In the genomic region with DNA sequence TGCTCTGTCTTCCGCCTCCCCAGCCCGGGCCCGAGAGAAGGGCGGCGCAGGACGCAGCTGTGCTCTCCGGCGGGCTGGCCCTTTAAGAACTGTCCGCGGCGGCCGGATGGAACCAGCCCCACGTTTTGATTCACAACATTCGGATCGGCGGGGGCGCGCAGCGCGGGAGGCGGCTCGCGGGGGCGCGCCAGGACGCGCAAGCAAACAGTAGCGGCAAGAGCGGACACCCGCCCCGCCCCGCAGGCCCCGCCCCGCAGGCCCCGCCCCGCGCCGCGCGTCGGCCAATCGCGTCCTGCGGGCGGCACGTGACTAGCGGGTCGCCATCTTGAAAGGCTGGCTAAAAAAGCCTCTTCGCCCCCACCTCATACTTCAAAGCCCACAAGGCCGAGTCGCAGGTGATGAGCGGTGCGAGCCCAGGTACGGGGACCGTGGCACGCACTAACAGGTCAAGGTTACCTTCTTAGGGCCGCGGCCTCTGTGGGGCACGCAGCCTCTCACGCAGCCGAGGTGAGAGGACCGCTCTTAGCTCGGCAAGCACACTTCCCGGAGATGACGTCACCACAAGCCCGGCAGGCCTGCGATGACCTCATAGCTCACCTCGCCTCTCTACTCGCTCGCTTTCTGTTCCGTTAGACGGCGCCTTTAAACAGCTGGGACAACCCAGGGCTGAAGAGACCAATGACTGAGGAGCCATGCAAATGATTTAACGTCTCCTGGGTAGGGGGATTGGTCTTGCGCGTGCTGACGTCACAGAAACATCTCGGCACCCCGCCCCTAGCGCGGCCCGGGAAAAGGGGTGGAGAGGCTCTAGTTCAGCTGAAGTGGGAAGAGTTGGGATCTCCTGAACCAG, we compare ENCODE assay signal across 8 mouse cellular contexts. TPM values are rescaled to one million over a fixed set of nuclear protein-coding genes. Genes with fewer than 3 reads are reported as not detected.
DNase-seq lines count a peak whose midpoint lies in the region; ATAC-seq lines count a peak whose summit lies in the region.

No protein-coding gene starts in this region.

- H3K27ac ChIP-seq in forebrain, embryonic 10.5 days = peak overlapping the region; percentile 100
- H3K27ac ChIP-seq in heart, embryonic 15.5 days = peak overlapping the region; percentile 98
- peak overlapping the region; percentile 96 for H3K27ac ChIP-seq in liver, embryonic 15.5 days (replicated peaks)
- H3K27ac ChIP-seq in neural tube, embryonic 12.5 days = peak overlapping the region; percentile 91

- peak overlapping the region; percentile 93 for H3K4me3 ChIP-seq in forebrain, embryonic 10.5 days
- peak overlapping the region; percentile 91 for H3K4me3 ChIP-seq in heart, embryonic 15.5 days
- peak overlapping the region; percentile 94 for H3K4me3 ChIP-seq in liver, embryonic 15.5 days (replicated peaks)
- H3K4me3 ChIP-seq in neural tube, embryonic 12.5 days = peak overlapping the region; percentile 83

- H3K9me3 ChIP-seq in forebrain, embryonic 10.5 days = no peaks in the 10 kb centered on the region
- no peaks in the 10 kb centered on the region for H3K9me3 ChIP-seq in heart, embryonic 15.5 days (replicated peaks)
- no peaks in the 10 kb centered on the region for H3K9me3 ChIP-seq in liver, embryonic 15.5 days (replicated peaks)
- no peaks in the 10 kb centered on the region for H3K9me3 ChIP-seq in neural tube, embryonic 12.5 days

- peak; percentile 88 for ATAC-seq in heart, embryonic 15.5 days (replicated peaks; ENCODE audit: insufficient number of reproducible peaks, insufficient read depth, low FRiP score, low read depth)
- ATAC-seq in liver, embryonic 15.5 days (ENCODE audit: insufficient read depth) = peak; percentile 82
- ATAC-seq in neural tube, embryonic 12.5 days (ENCODE audit: low FRiP score, low read depth) = peak; percentile 90

- H3K36me3 ChIP-seq in forebrain, embryonic 10.5 days (replicated peaks) = peaks cover 37% of the 10 kb centered on the region
- peaks cover 14% of the 10 kb centered on the region for H3K36me3 ChIP-seq in heart, embryonic 15.5 days
- H3K36me3 ChIP-seq in liver, embryonic 15.5 days (replicated peaks) = peaks cover 16% of the 10 kb centered on the region
- H3K36me3 ChIP-seq in neural tube, embryonic 12.5 days = peaks cover 20% of the 10 kb centered on the region

- DNase-seq in CD8-positive naive resting alpha-beta T cell, adult 2 months (ENCODE audit: low read depth in 2 of 2, low spot score in 2 of 2) = peak; percentile 96 to 98
- DNase-seq in c-Kit-positive CD71-negative TER-119-negative erythroid progenitor cells, embryonic 14.5 days (ENCODE audit: low read depth) = peak; percentile 90
- DNase-seq in forebrain, embryonic 10.5 days (ENCODE audit: extremely low spot score, low spot score) = peak; percentile 96
- peak; percentile 98 to 99 for DNase-seq in kidney, postnatal 25 days
- DNase-seq in telencephalon, adult 2 months (ENCODE audit: low read depth, low spot score) = peak; percentile 96

- H3K27me3 ChIP-seq in forebrain, embryonic 10.5 days (ENCODE audit: poor library complexity, severe bottlenecking) = no peaks in the 10 kb centered on the region
- H3K27me3 ChIP-seq in heart, embryonic 15.5 days = no peaks in the 10 kb centered on the region
- H3K27me3 ChIP-seq in liver, embryonic 15.5 days = no peaks in the 10 kb centered on the region
- no peaks in the 10 kb centered on the region for H3K27me3 ChIP-seq in neural tube, embryonic 12.5 days (replicated peaks)

- peaks cover 55% of the 10 kb centered on the region for H3K4me1 ChIP-seq in forebrain, embryonic 10.5 days
- H3K4me1 ChIP-seq in heart, embryonic 15.5 days (replicated peaks) = peaks cover 61% of the 10 kb centered on the region
- H3K4me1 ChIP-seq in liver, embryonic 15.5 days (replicated peaks) = peaks cover 84% of the 10 kb centered on the region
- peaks cover 42% of the 10 kb centered on the region for H3K4me1 ChIP-seq in neural tube, embryonic 12.5 days

- H3K4me2 ChIP-seq in heart, embryonic 15.5 days = peak overlapping the region; percentile 75
- peak overlapping the region; percentile 94 for H3K4me2 ChIP-seq in liver, embryonic 15.5 days
- peak overlapping the region; percentile 80 for H3K4me2 ChIP-seq in neural tube, embryonic 12.5 days (replicated peaks)

- H3K9ac ChIP-seq in heart, embryonic 15.5 days = peak overlapping the region; percentile 94
- H3K9ac ChIP-seq in liver, embryonic 15.5 days = peak overlapping the region; percentile 92
- H3K9ac ChIP-seq in neural tube, embryonic 12.5 days = peak overlapping the region; percentile 96

- WGBS in forebrain, embryonic 10.5 days = under 1% methylated on average over 81 of the region's 82 CpGs
- WGBS in heart, embryonic 15.5 days = under 1% methylated on average over 82 of the region's 82 CpGs
- under 1% methylated on average over 82 of the region's 82 CpGs for WGBS in liver, embryonic 15.5 days (ENCODE audit: insufficient replicate concordance)
- WGBS in neural tube, embryonic 12.5 days = under 1% methylated on average over 81 of the region's 82 CpGs

RNA-seq across cellular contexts. Expression of a gene that starts 5.9 kb away (rescaled TPM):
- 88.6 and 106 TPM in 2 replicates for polyA plus RNA-seq in forebrain, embryonic 10.5 days (2016; fragmentation: Nextera tagmentation; extraction: Ambion mirVana)
- polyA plus RNA-seq in heart, embryonic 15.5 days (2015; fragmentation: Nextera tagmentation; extraction: Ambion mirVana) = 48.8 and 52.9 TPM in 2 replicates
- 24.9 and 31.3 TPM in 2 replicates for polyA plus RNA-seq in liver, embryonic 15.5 days (2015; fragmentation: Nextera tagmentation; extraction: Ambion mirVana)
- 105 and 116 TPM in 2 replicates for polyA plus RNA-seq in neural tube, embryonic 12.5 days (2016; fragmentation: Nextera tagmentation; extraction: Ambion mirVana)

RNA-seq across cellular contexts. Expression of a gene that starts 13.5 kb away (rescaled TPM):
- polyA plus RNA-seq in forebrain, embryonic 10.5 days (2016; fragmentation: Nextera tagmentation; extraction: Ambion mirVana) = 0.04 TPM in 1 of 2 replicates, not detected in the other
- 0.04 and 0.06 TPM in 2 replicates for polyA plus RNA-seq in heart, embryonic 15.5 days (2015; fragmentation: Nextera tagmentation; extraction: Ambion mirVana)
- polyA plus RNA-seq in liver, embryonic 15.5 days (2015; fragmentation: Nextera tagmentation; extraction: Ambion mirVana) = 16.6 and 19.9 TPM in 2 replicates
- 0.09 and 0.15 TPM in 2 replicates for polyA plus RNA-seq in neural tube, embryonic 12.5 days (2016; fragmentation: Nextera tagmentation; extraction: Ambion mirVana)

Comparison
In these comparisons a context has a peak if more than half of its experiments do, and no peak if none do; other contexts are left out.
1. Peak in every context shown above with its lines: DNase-seq, ATAC-seq, H3K4me3 ChIP-seq and H3K27ac ChIP-seq.
2. RNA of a gene that starts 13.5 kb away (polyA plus RNA-seq): 16.6 to 19.9 TPM in liver, embryonic 15.5 days; 0.09 to 0.15 TPM in neural tube, embryonic 12.5 days, 0.04 to 0.06 TPM in heart, embryonic 15.5 days and 0.04 TPM in forebrain, embryonic 10.5 days; every median in the first group is over 10 times any median in the second.